Mouse (Mus musculus): ENCODE data around the gene Fsd1l. TPM values are rescaled to one million over a fixed set of nuclear protein-coding genes. Genes with fewer than 3 reads are reported as not detected.

The Fsd1l gene
- polyA plus RNA-seq, 1 experiment from 2014 or later = 41.9 TPM

Other genes with a start within 250 kb of the Fsd1l start
- gene Slc44a1, start 191.1 kb upstream of the Fsd1l start, polyA plus RNA-seq (2016; fragmentation: Nextera tagmentation; extraction: Ambion mirVana) = 17.6 and 18.9 TPM in 2 replicates
- 27.9 and 29.5 TPM in 2 replicates for gene Fktn, start 82.5 kb downstream of the Fsd1l start, polyA plus RNA-seq (2016; fragmentation: Nextera tagmentation; extraction: Ambion mirVana)
- 40.5 and 44.2 TPM in 2 replicates for gene Tal2, start 148.2 kb downstream of the Fsd1l start, polyA plus RNA-seq (2016; fragmentation: Nextera tagmentation; extraction: Ambion mirVana)
- 12.7 and 12.8 TPM in 2 replicates for gene Tmem38b, start 194.6 kb downstream of the Fsd1l start, polyA plus RNA-seq (2016; fragmentation: Nextera tagmentation; extraction: Ambion mirVana)

Data from midbrain, embryonic 12.5 days (tissue).